In genomic region chr8:119451131-119451530, GRCm38 (mm10) we compare ENCODE assay signal across 30 mouse cellular contexts. TPM values are rescaled to one million over a fixed set of nuclear protein-coding genes. Genes with fewer than 3 reads are reported as not detected.
"Had no signal": no experiment of that assay in that cellular context is flagged by ENCODE, and none has a peak within 500 bp of the region (broad histone marks: within the 10 kb centered on the region; RNA-seq: fewer than 3 reads in every experiment).

No protein-coding gene starts in this region.

- DNase-seq: gastrocnemius, adult 2 months; gastrocnemius, postnatal 10 days; gastrocnemius, postnatal 25 days; heart, adult 18-20 months; heart, postnatal 10 days; kidney, adult 11 months; kidney, adult 2 months; kidney, adult 9 months; kidney, postnatal 14 days; kidney, postnatal 36 days; layer of hippocampus, adult 9-11 months; layer of hippocampus, postnatal 36 days; liver; liver, embryonic 13.5 days had no signal

RNA-seq across cellular contexts. Expression of gene Necab2, which starts 4.6 kb away (rescaled TPM):
- total RNA-seq: gastrocnemius, adult 2 months; granulocyte monocyte progenitor cell, adult 5-6 weeks; heart, adult 18-20 months; heart, adult 8-10 months; heart, postnatal 10 days; heart, postnatal 25 days; hematopoietic stem cell, adult 5-6 weeks had no signal
- polyA plus RNA-seq: liver, embryonic 15.5 days had no signal

RNA-seq across cellular contexts. Expression of gene Osgin1, which starts 17.2 kb away (rescaled TPM):
- total RNA-seq: hindbrain, postnatal 0 days had no signal

RNA-seq across cellular contexts. Expression of gene Slc38a8, which starts 50.4 kb away (rescaled TPM):
- total RNA-seq: gastrocnemius, adult 2 months; gastrocnemius, postnatal 10 days; gastrocnemius, postnatal 25 days; gastrocnemius, postnatal 4 days; granulocyte monocyte progenitor cell, adult 5-6 weeks; heart, adult 18-20 months; heart, adult 8-10 months; heart, postnatal 10 days; heart, postnatal 25 days; hematopoietic stem cell, adult 5-6 weeks; hindbrain, postnatal 0 days; layer of hippocampus, postnatal 36 days had no signal
- polyA plus RNA-seq: heart, embryonic 10.5 days; heart, embryonic 12.5 days; heart, embryonic 14.5 days; heart, embryonic 16.5 days; hindbrain, embryonic 11.5 days; hindbrain, embryonic 13.5 days; kidney, adult 2 months; kidney, embryonic 15.5 days; kidney, postnatal 0 days; liver, embryonic 11.5 days; liver, embryonic 13.5 days; liver, embryonic 15.5 days had no signal
